Mouse (Mus musculus) forebrain, embryonic 13.5 days (tissue): ENCODE measurements around the gene Mt2. TPM values are rescaled to one million over a fixed set of nuclear protein-coding genes. Genes with fewer than 3 reads are reported as not detected.

ENCODE experiments used
- ATAC-seq: fragments of 200-750 bp; cut with Nextera tagmentation; 2 replicates; pipeline ENCODE4 v1.8.0; 2017
- H3K27ac ChIP-seq: fragments of 300-500 bp; sonication (generic); 2 replicates; pipeline ENCODE4 v1.5.1; 2015; ENCODE audit warnings: inconsistent platforms, mild to moderate bottlenecking, moderate library complexity
- H3K27me3 ChIP-seq: fragments of 300-500 bp; sonication (generic); 2 replicates; pipeline ENCODE4 v1.6.1; 2015; ENCODE audit warnings: mild to moderate bottlenecking, inconsistent platforms
- H3K36me3 ChIP-seq: fragments of 300-500 bp; sonication (generic); 2 replicates; pipeline ENCODE4 v1.6.1; 2015; ENCODE audit warnings: mild to moderate bottlenecking, inconsistent platforms; ENCODE audit not compliant: poor library complexity, severe bottlenecking
- H3K4me1 ChIP-seq: fragments of 300-500 bp; sonication (generic); 2 replicates; pipeline ENCODE4 v1.6.1; 2015; ENCODE audit warnings: inconsistent platforms
- H3K4me2 ChIP-seq: fragments of 300-500 bp; sonication (generic); 2 replicates; pipeline ENCODE4 v1.6.1; 2015; ENCODE audit warnings: inconsistent platforms, mild to moderate bottlenecking, moderate library complexity
- H3K4me3 ChIP-seq: fragments of 300-500 bp; sonication (generic); 2 replicates; pipeline ENCODE4 v1.5.1; 2015; ENCODE audit warnings: mild to moderate bottlenecking, inconsistent platforms
- H3K9ac ChIP-seq: fragments of 300-500 bp; sonication (generic); 2 replicates; pipeline ENCODE4 v1.6.1; 2015; ENCODE audit warnings: mild to moderate bottlenecking, inconsistent platforms
- H3K9me3 ChIP-seq: fragments of 300-500 bp; sonication (generic); replicated peaks from 2 replicates; pipeline ENCODE4 v1.6.1; 2016; ENCODE audit warnings: inconsistent platforms
- WGBS: fragments of 180-500 bp; shearing (Covaris S2); methylation state at CpG from one replicate; pipeline ENCODE4 v1.1.7; 2015; 5-methylcytosine and 5-hydroxymethylcytosine counted together
- polyA plus RNA-seq: library from polyadenylated mRNA; unstranded; fragments of >200 nt; fragmentation: Nextera tagmentation; extraction: Ambion mirVana; gene quantifications from 2 replicates; pipeline ENCODE4 v1.2.1, GENCODE M21; 2015

The Mt2 gene
- polyA plus RNA-seq, 1 experiment from 2014 or later: 41.0 TPM

DNA sequence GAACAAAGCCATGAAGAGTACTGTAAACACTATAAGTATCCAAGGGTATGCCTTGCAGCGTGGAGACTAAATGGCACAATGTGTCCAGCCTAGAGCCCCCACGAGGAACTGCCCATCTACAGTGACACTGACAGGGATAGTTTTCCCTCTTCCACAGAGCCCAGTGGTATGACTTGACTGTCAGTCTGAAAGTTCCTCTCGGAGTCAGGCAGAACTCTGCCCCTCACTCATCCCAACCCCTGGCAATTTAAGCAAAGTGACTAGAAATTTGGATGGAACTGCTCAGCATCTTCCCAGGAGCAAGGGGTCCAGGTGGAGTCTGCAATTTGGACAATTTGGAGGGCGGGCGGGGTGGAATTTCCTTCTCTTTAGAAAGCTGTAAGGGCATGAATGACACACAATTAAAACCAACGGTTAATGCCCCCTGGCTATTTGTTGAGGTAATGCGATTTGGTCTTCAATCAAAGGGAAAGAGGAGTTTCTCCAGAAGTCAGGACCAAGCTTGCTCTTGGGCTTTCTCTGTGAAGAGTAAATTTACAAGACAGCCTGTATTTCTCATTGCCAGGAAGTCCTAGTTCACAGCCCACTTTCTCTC lies 2.3 kb downstream of the Mt2 start:
- Histone ChIP-seq H3K4me1 (peaks cover 41% of the 10 kb centered on the region), H3K9me3 (no peaks in the 10 kb centered on the region), H3K36me3 (no peaks in the 10 kb centered on the region), H3K27me3 (peaks cover 88% of the 10 kb centered on the region), H3K4me2 (no peak overlapping the region), H3K9ac (no peak overlapping the region), H3K27ac (no peak overlapping the region), H3K4me3 (no peak overlapping the region)
- no peak for ATAC-seq
- WGBS: 18% methylated on average over 7 of the region's 7 CpGs

DNA sequence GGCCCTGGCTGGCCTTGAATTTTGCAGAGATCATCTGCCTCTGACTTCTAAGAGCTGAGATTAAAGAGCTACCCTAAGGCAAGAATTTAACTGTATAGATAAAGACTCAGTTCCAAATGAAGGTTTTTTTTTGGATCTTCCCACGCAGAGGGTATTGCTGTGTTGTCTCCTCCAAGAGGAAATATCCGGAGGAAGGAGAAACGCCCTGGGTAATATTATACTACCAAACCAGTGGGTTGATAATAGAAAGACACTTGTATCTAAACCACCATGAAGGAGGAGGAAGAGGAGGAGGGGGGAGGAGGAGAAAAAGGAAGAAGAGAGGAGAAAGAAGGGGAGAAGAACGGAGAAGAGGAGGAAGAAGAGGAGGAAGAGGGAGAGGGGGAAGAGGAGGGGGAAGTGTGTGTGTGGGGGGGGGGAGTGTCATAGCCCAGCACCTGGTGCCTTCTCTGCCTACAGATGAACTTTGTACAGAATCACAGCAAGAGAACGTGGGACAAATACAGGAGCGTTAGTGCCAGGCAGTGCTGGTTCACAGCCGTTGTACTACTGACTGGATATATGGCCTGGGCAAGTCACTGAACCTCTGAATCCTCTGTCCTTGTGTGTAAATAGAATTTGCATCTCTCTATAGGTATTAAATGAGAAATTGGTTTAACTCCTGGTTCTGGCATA lies 5.4 kb downstream of the Mt2 start:
- Histone ChIP-seq H3K9ac (no peak overlapping the region), H3K36me3 (no peaks in the 10 kb centered on the region), H3K9me3 (no peaks in the 10 kb centered on the region), H3K4me2 (no peak overlapping the region), H3K27ac (no peak overlapping the region), H3K27me3 (peaks cover 86% of the 10 kb centered on the region), H3K4me1 (peaks cover 36% of the 10 kb centered on the region), H3K4me3 (no peak overlapping the region)
- ATAC-seq: no peak
- WGBS: 68% methylated on average over 7 of the region's 7 CpGs

DNA sequence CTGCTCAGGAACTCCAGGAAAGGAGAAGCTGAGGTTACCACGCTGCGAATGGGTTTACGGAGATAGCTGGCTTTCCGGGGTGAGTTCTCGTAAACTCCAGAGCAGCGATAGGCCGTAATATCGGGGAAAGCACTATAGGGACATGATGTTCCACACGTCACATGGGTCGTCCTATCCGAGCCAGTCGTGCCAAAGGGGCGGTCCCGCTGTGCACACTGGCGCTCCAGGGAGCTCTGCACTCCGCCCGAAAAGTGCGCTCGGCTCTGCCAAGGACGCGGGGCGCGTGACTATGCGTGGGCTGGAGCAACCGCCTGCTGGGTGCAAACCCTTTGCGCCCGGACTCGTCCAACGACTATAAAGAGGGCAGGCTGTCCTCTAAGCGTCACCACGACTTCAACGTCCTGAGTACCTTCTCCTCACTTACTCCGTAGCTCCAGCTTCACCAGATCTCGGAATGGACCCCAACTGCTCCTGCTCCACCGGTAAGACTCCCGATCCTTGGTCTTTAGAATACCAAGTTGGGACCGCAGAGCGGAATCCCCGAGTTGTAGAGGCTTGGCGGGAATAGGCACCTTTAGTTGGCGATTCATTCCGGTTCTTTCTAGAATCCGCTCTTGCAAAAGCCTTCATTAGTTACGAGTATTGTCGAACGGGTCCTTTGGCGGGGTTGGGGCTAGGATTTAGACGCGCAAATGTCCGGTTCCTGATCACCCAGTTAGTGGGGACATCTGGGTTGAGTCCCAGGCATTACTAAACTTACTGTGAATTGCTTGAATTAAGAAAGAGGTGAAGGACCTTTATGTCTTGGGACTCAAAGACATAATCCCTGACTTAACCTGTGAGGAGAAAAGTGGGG lies 6.6 kb downstream of the Mt2 start, which contains the start of gene Mt1:
Gene Mt1 (plus strand): TSS at position 226 of the 856 bp plus-strand sequence.
- Histone ChIP-seq H3K27ac (no peak within 1 kb of the TSS), H3K9me3 (no peaks in the 10 kb centered on the region), H3K36me3 (no peaks in the 10 kb centered on the region), H3K4me3 (peak within 1 kb of the TSS; percentile 43), H3K9ac (peak within 1 kb of the TSS; percentile 62), H3K4me2 (peak within 1 kb of the TSS; percentile 76), H3K4me1 (peaks cover 33% of the 10 kb centered on the region), H3K27me3 (peaks cover 86% of the 10 kb centered on the region)
- ATAC-seq: peak; percentile 87
- WGBS: under 1% methylated on average over 50 of the region's 50 CpGs

DNA sequence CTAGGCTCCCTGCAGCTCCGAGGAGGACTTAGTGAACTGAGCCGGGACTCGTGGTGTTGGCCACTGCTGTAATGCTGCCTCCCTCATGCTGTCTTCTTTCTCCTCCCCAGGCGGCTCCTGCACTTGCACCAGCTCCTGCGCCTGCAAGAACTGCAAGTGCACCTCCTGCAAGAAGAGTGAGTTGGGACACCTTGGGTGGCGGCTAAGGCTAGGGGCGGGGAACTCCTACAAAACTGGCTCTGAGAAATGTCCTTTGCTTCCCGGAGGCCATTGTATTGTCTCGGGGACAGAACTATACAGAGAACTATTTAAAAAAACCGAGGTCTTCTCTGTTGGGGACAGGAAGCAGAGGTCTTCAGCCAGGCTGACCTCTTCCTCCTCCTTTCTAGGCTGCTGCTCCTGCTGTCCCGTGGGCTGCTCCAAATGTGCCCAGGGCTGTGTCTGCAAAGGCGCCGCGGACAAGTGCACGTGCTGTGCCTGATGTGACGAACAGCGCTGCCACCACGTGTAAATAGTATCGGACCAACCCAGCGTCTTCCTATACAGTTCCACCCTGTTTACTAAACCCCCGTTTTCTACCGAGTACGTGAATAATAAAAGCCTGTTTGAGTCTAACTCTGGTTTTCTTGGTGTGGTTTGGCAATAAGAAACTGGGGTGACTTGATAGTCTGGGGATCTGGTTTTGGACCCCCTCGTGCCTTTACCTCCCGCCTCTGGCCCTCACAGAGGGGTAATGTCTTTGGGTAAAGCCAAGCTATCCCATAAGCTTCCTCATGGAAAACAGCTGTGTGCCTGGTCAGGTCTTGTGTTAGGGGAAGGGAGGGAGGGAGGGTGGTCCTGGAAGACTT lies 7.5 kb downstream of the Mt2 start:
- H3K27ac ChIP-seq: no peak overlapping the region
- peaks cover 86% of the 10 kb centered on the region for H3K27me3 ChIP-seq
- H3K9ac ChIP-seq: peak overlapping the region; percentile 62
- ATAC-seq: no peak
- H3K9me3 ChIP-seq: no peaks in the 10 kb centered on the region
- peaks cover 28% of the 10 kb centered on the region for H3K4me1 ChIP-seq
- peak overlapping the region; percentile 43 for H3K4me3 ChIP-seq
- peak overlapping the region; percentile 76 for H3K4me2 ChIP-seq
- H3K36me3 ChIP-seq: no peaks in the 10 kb centered on the region
- WGBS: 3% methylated on average over 25 of the region's 25 CpGs

DNA sequence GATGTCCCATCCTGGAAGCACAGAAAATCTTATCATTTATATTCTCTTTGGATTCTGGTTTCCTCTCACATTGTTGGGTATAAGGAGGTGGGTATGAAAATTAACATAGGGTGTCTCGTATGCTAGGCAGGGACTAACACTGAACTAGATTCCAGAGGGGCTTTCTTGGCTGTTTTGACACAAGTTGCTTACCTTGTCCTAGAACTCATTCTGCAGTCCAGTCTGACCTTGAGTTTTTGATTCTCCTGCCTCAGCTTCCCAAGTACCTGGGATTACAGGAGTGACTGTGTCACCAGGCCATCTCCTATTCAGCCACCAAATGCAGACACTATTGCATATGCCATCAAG lies 8.1 kb downstream of the Mt2 start:
- H3K4me2 ChIP-seq: peak overlapping the region; percentile 76; the same call in 1 of the 2 replicates
- H3K4me3 ChIP-seq: no peak overlapping the region; the same call in 1 of the 2 replicates
- no peaks in the 10 kb centered on the region for H3K36me3 ChIP-seq
- WGBS: 87% methylated on average over 1 of the region's 1 CpGs
- no peak overlapping the region for H3K9ac ChIP-seq
- ATAC-seq: no peak
- no peaks in the 10 kb centered on the region for H3K9me3 ChIP-seq
- no peak overlapping the region for H3K27ac ChIP-seq
- peaks cover 27% of the 10 kb centered on the region for H3K4me1 ChIP-seq
- peaks cover 85% of the 10 kb centered on the region for H3K27me3 ChIP-seq

DNA sequence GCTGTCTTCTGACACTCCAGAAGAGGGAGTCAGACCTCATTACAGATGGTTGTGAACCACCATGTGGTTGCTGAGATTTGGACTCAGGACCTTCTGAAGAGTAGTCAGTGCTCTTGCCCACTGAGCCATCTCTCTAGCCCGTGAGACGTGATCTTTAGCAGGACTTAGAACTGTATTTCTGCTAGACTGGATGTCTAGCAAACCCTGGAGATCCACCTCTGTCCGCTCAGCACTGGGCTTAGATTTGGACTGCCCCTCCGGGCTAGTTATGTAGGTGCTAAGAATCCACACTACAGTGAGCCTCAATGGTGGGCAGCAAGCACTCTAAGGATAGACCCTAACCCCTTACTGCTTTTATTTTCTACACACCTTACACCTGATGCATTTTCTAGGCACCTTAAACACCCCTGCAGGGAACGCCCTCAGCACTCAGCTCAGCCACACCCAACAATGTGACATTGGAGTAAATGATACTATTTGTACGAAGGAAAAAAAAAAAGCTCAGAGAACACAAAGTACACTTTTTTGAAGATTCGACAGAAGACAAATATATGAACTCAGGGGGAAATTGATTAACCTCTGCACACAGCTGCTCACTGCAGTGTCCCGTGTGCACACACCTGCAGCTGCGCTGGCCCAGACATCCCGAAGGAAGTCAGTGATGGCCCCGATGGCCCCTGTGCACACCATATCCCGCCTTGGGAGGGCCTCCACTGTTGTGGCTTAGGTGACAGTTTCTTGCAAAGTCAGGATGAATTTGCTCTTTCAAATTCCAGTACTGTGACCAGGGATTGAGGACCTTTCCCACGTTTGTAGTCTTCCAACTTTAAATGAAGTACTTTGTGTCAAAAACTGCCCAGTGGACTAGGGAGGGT lies 9.8 kb downstream of the Mt2 start:
- H3K4me1 ChIP-seq: peaks cover 37% of the 10 kb centered on the region
- peaks cover 92% of the 10 kb centered on the region for H3K27me3 ChIP-seq
- no peak for ATAC-seq
- H3K9ac ChIP-seq: no peak overlapping the region
- no peaks in the 10 kb centered on the region for H3K9me3 ChIP-seq
- H3K4me2 ChIP-seq: peak overlapping the region; percentile 52
- 69% methylated on average over 13 of the region's 13 CpGs for WGBS
- peak overlapping the region; percentile 2 for H3K4me3 ChIP-seq
- no peaks in the 10 kb centered on the region for H3K36me3 ChIP-seq
- no peak overlapping the region for H3K27ac ChIP-seq

DNA sequence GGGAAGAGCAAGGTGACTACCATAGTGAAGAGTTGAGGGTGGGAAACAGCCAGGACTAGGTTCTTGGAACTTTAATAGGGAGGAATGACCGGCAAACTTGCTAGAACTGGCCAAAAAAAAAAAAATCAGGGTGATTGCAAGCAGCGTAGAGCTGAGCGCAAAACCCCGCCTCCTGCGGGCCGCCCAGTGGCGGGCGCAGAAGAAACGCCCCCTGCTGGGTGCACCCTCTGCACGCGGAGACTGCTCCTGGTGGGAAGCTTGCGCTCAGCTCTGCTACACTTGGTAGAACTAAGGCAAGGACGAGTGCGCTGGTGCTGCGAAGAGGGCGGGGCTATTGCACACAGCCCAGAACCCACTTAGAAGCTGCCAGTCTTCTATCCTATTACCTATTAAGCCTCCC lies 10.7 kb downstream of the Mt2 start:
- no peaks in the 10 kb centered on the region for H3K36me3 ChIP-seq
- no peaks in the 10 kb centered on the region for H3K9me3 ChIP-seq
- H3K27me3 ChIP-seq: peaks cover 91% of the 10 kb centered on the region
- H3K27ac ChIP-seq: no peak overlapping the region
- peak; percentile 76 for ATAC-seq
- no peak overlapping the region for H3K9ac ChIP-seq
- peak overlapping the region; percentile 52 for H3K4me2 ChIP-seq
- H3K4me1 ChIP-seq: peaks cover 42% of the 10 kb centered on the region
- under 1% methylated on average over 16 of the region's 16 CpGs for WGBS
- H3K4me3 ChIP-seq: peak overlapping the region; percentile 2

DNA sequence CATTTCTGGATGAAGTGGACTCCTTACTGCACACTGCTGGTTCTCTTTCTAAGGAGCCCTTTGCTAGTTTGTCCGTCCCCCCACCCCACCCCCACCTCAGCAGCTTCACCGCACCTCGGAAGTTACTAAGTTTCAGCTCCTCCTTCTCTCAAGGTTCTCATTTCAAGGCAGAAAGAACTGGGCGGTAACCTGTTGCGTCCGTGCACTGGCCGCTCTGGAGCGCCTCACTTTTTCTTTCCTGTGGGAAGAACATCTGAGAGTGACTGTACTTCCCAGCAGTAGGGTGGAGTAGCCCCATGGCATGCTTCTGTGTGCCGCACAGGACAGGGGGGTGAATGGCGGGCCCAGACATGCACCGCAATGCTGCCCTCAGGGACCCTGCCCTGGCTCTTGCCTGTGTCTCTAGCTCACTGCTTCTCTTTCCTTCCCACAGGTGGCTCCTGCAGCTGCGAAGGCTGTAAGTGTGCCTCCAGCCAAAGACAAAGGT lies 11.9 kb downstream of the Mt2 start:
- no peak overlapping the region for H3K4me3 ChIP-seq
- 26% methylated on average over 12 of the region's 12 CpGs for WGBS
- H3K9ac ChIP-seq: no peak overlapping the region
- H3K27ac ChIP-seq: no peak overlapping the region
- H3K9me3 ChIP-seq: no peaks in the 10 kb centered on the region
- ATAC-seq: no peak
- H3K27me3 ChIP-seq: peaks cover 78% of the 10 kb centered on the region
- no peak overlapping the region for H3K4me2 ChIP-seq
- H3K4me1 ChIP-seq: peaks cover 36% of the 10 kb centered on the region
- H3K36me3 ChIP-seq: no peaks in the 10 kb centered on the region

DNA sequence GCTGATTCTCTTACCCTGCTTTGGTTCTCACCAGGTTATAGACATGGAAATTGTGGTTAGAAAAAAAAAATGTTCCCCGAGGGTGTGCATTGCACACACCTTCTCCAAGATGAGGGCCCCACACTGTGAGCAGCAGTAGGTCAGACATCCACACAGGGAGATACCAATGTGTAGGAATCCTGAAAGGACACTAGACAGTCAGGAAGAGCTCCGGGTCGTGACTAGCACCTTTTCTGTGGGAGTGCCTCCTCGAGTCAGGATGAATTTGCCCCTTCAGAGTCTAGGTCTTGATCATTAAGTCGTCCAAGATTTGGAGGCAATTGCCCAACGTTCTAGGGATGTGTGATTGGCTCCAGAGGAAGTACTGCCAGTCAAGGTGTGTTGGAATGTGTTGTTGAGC lies 13.3 kb downstream of the Mt2 start:
- Histone ChIP-seq H3K36me3 (no peaks in the 10 kb centered on the region), H3K4me1 (peaks cover 29% of the 10 kb centered on the region), H3K27ac (no peak overlapping the region), H3K27me3 (peaks cover 64% of the 10 kb centered on the region), H3K9me3 (no peaks in the 10 kb centered on the region), H3K9ac (no peak overlapping the region), H3K4me3 (no peak overlapping the region), H3K4me2 (no peak overlapping the region)
- 64% methylated on average over 6 of the region's 6 CpGs for WGBS
- ATAC-seq: no peak

DNA sequence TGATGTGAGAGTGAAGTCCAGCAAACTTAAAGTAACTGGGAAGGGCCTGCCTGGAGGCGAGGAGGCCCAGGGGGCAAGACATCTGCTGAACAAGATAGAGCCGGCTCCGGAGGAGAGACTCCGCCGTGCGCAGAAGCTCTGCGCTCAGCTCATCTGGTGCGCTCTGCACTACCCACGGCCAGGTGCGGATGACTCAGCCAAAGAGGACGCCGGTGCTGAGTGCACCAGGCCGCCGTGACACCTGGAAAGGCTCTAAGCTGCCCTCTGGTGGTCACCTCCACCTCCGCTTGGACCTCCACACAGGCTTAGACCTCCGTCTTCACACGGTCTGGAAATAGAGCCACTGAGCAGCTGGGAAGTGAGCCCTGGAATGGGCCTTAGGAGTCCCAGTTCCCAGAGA lies 14.1 kb downstream of the Mt2 start:
- 3% methylated on average over 17 of the region's 17 CpGs for WGBS
- Histone ChIP-seq H3K9ac (peak overlapping the region; percentile 21; the same call in 1 of the 2 replicates), H3K36me3 (no peaks in the 10 kb centered on the region), H3K27me3 (peaks cover 60% of the 10 kb centered on the region), H3K9me3 (no peaks in the 10 kb centered on the region), H3K27ac (no peak overlapping the region), H3K4me3 (no peak overlapping the region), H3K4me1 (peaks cover 34% of the 10 kb centered on the region), H3K4me2 (peak overlapping the region; percentile 41)
- ATAC-seq: peak; percentile 39; the same call in 1 of the 2 replicates
